Mouse (Mus musculus) liver, embryonic 11.5 days (tissue): ENCODE data around the gene Dnhd1. TPM values are rescaled to one million over a fixed set of nuclear protein-coding genes. Genes with fewer than 3 reads are reported as not detected.

Experiments
- ATAC-seq: fragments of 200-750 bp; cut with Nextera tagmentation; replicated peaks from 2 replicates; pipeline ENCODE4 v1.8.0; 2017; ENCODE audit warnings: moderate number of reproducible peaks, mild to moderate bottlenecking, moderate TSS enrichment, moderate library complexity; ENCODE audit not compliant: low FRiP score
- DNase-seq: peaks from one replicate; pipeline ENCODE4 v3.0.0-alpha.2; 2017; ENCODE audit warnings: low spot score
- H3K27ac ChIP-seq: fragments of 300-500 bp; sonication (generic); 2 replicates; pipeline ENCODE4 v1.5.1; 2014; ENCODE audit warnings: mild to moderate bottlenecking, low read depth, low read length, control low read depth
- H3K27me3 ChIP-seq: fragments of 300-500 bp; sonication (generic); replicated peaks from 2 replicates; pipeline ENCODE4 v1.6.1; 2014; ENCODE audit warnings: low read length, mixed read lengths; ENCODE audit not compliant: control insufficient read depth, insufficient read depth
- H3K36me3 ChIP-seq: fragments of 300-500 bp; sonication (generic); 2 replicates; pipeline ENCODE4 v1.6.1; 2014; ENCODE audit warnings: mild to moderate bottlenecking, low read length, moderate library complexity, mixed read lengths; ENCODE audit not compliant: control insufficient read depth, insufficient read depth
- H3K4me1 ChIP-seq: fragments of 300-500 bp; sonication (generic); replicated peaks from 2 replicates; pipeline ENCODE4 v1.6.1; 2014; ENCODE audit warnings: low read length, mixed read lengths; ENCODE audit not compliant: control insufficient read depth, insufficient read depth
- H3K4me2 ChIP-seq: fragments of 300-500 bp; sonication (generic); 2 replicates; pipeline ENCODE4 v1.6.1; 2014; ENCODE audit warnings: mild to moderate bottlenecking, control low read depth, moderate library complexity
- H3K4me3 ChIP-seq: fragments of 300-500 bp; sonication (generic); 2 replicates; pipeline ENCODE4 v1.5.1; 2014; ENCODE audit warnings: low read depth, low read length, control low read depth
- H3K9ac ChIP-seq: fragments of 300-500 bp; sonication (generic); 2 replicates; pipeline ENCODE4 v1.6.1; 2014; ENCODE audit warnings: low read depth, low read length, control low read depth
- H3K9me3 ChIP-seq: fragments of 300-500 bp; sonication (generic); 2 replicates; pipeline ENCODE4 v1.6.1; 2016; ENCODE audit warnings: low read length, inconsistent platforms, mixed read lengths; ENCODE audit not compliant: control insufficient read depth
- WGBS: fragments of 180-500 bp; shearing (Covaris S2); extraction: QIAGEN DNeasy Blood & Tissue Kit; methylation state at CpG from one replicate; pipeline ENCODE4 v1.1.7; 2014; 5-methylcytosine and 5-hydroxymethylcytosine counted together
- polyA plus RNA-seq: library from polyadenylated mRNA; unstranded; fragments of >200 nt; fragmentation: Nextera tagmentation; extraction: Ambion mirVana; gene quantifications from 2 replicates; pipeline ENCODE4 v1.2.1, GENCODE M21; 2014

The Dnhd1 gene
- 0.30 and 0.61 TPM in 2 replicates for polyA plus RNA-seq

DNA sequence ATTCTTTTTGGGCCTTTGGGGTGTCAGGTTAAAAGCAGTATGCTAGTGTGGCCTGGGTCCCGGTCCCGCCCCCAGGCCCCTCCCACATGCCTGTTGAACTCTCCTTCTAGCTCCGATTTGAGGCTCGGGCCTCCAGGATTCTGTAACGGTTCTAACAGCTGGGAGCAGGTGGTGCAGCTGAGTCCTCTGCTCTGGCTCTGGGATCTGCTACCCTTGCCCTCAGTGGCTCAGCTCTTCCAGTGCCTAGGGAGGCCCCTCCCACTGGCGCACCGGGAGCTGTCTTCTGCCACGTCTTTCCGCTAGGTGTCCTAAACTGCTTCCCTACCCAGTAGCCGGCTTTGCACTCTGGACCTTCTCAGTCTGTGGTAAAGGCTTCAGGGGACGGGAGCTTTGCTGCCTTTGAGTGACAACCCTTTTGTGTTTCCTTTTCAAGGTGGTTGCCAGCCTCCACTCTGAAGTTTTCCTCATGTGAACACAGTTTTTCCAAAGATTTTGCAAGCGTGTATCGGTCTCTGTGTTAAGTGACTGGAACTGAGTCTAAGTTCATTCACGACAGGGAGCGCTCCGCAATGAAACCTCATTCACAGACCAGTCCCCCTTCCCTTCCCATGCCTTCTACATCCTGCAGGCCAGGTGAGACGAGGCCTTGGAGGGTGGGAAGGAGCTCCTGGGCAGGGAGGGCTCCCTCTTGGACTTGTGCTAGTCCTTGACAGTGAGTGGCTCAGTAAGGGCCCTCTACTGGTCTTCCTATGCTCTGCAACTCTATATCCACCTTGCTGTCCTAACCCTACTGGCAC lies at the start of gene Dnhd1:
Dnhd1 (plus strand) TSS at position 189 of the 797 bp plus-strand sequence.
- WGBS = 3% methylated on average over 17 of the region's 17 CpGs
- no peaks in the 10 kb centered on the region for H3K27me3 ChIP-seq

DNA sequence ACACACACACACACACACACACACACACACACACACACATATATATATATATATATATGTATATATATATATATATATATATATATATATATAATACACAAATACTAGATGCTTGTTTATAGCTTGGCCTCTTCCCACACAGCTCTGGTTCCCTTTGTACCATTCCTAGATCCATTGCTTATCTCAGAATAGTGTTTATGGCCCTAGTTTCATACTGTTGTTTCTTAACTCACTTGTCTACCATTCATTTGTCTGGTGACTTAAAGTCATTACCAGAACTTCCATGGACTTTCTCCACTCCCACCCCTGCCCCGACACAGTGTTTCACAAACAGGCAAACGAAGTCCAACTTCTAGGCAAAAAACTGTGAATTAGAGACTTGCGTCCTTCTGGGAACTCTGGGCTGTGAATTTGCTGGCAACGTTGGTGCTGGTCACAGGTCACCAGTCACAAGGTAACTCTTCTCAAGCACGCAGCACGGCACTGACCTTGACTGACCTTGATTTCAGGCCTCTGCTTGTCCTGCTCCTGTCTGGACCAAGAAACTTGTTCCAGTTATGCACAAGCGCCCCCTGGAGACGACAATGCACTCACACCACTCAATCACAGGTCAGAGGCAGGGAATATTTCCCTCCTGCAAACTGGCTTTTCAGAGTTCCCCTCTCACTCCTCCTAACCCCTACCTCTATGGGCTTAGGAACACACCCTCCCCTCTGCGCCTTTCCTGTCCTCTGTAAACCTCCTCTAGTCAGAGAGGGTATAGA lies 47.6 kb upstream of the Dnhd1 start:
- 34% methylated on average over 9 of the region's 9 CpGs for WGBS

More for the DNA sequence above, at the start of gene Dnhd1:
- H3K36me3 ChIP-seq = no peaks in the 10 kb centered on the region
- H3K9me3 ChIP-seq = no peaks in the 10 kb centered on the region
- peak within 1 kb of the TSS; percentile 38 for H3K27ac ChIP-seq
- peak within 1 kb of the TSS; percentile 60 for H3K9ac ChIP-seq
- ATAC-seq = peak; percentile 95
- H3K4me3 ChIP-seq = peak within 1 kb of the TSS; percentile 56
- peak within 1 kb of the TSS; percentile 88 for H3K4me2 ChIP-seq
- peak; percentile 80 for DNase-seq
- H3K4me1 ChIP-seq = peaks cover 3% of the 10 kb centered on the region; the same call in 1 of the 2 replicates

DNA sequence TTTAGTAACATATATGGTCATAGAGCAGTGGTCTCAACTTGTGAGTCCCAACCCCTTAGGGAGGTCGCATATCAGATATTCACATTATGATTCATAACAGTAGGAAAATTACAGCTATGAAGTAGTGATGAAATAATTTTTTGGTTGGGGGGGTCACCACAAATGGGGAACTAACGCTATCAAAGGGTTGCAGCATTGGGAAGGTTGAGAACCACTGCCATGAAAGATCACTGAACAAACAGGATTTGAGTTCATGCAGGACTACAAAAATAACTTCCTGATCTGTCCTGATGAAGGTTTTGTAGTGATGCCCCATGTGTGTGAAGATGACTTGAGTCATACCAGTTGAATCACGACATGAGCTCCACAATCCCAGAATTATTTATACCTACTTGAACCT lies 42.2 kb upstream of the Dnhd1 start:
- 73% methylated on average over 3 of the region's 3 CpGs for WGBS
- no peak for ATAC-seq
- no peak for DNase-seq

More for the DNA sequence above, 47.6 kb upstream of the Dnhd1 start:
- H3K36me3 ChIP-seq = no peaks in the 10 kb centered on the region
- H3K4me1 ChIP-seq = no peaks in the 10 kb centered on the region
- ATAC-seq (peak; percentile 68), DNase-seq (peak; percentile 52)
- no peak overlapping the region for H3K9ac ChIP-seq
- H3K9me3 ChIP-seq = no peaks in the 10 kb centered on the region
- no peak overlapping the region for H3K27ac ChIP-seq
- H3K4me3 ChIP-seq = no peak overlapping the region
- no peak overlapping the region for H3K4me2 ChIP-seq
- no peaks in the 10 kb centered on the region for H3K27me3 ChIP-seq

DNA sequence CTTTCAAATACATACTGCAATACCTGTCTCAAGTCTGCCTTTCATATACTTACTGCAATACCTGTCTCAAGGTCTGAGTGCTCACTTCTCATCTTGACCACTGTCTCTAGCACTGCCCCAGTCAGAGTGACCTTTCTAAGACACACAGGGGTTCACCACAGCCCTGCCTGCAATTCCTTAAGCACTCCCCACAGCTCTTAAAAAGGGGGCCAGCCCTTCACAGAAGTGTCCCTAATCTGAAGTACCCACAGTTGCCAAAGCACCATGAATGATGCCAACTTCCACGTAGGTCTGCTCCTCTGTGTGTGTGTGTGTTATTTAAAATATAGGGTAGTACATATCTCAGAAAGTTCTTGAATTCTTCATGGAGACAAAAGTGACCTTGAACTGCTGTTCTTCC lies 38.9 kb upstream of the Dnhd1 start:
- no peaks in the 10 kb centered on the region for H3K4me1 ChIP-seq
- peaks cover 12% of the 10 kb centered on the region for H3K36me3 ChIP-seq
- no peaks in the 10 kb centered on the region for H3K27me3 ChIP-seq
- 90% methylated on average over 1 of the region's 1 CpGs for WGBS
- H3K9me3 ChIP-seq = no peaks in the 10 kb centered on the region
- H3K4me2 ChIP-seq = no peak overlapping the region
- DNase-seq (no peak), ATAC-seq (no peak)
- H3K9ac ChIP-seq = no peak overlapping the region
- H3K27ac ChIP-seq = no peak overlapping the region
- no peak overlapping the region for H3K4me3 ChIP-seq

More for the DNA sequence above, 42.2 kb upstream of the Dnhd1 start:
- H3K9me3 ChIP-seq = no peaks in the 10 kb centered on the region
- no peak overlapping the region for H3K4me3 ChIP-seq
- H3K36me3 ChIP-seq = peaks cover 10% of the 10 kb centered on the region
- no peak overlapping the region for H3K9ac ChIP-seq
- H3K27me3 ChIP-seq = no peaks in the 10 kb centered on the region
- H3K4me1 ChIP-seq = no peaks in the 10 kb centered on the region
- H3K4me2 ChIP-seq = no peak overlapping the region
- H3K27ac ChIP-seq = no peak overlapping the region

DNA sequence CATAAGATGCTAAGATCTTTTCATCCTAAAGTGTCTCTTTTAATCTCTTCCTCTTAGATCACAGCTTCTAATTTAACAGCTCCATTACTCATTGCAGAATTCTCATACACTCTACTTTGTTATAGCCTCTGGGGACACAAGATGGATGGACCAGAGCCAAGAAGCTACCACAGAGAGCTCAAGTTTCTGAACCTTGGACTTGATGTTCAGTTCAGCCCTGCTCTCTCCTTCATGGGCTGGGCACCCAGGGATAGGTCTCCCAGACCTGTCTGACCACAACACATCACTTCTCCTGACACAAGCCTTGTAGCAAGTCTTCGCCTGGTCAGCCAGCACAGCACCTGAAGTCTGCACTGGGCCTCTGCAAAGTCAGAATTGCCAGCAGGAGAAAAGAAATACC lies 36.2 kb upstream of the Dnhd1 start:
- DNase-seq = no peak
- H3K36me3 ChIP-seq = peaks cover 24% of the 10 kb centered on the region
- ATAC-seq = no peak
- no peaks in the 10 kb centered on the region for H3K4me1 ChIP-seq
- WGBS = 79% methylated on average over 1 of the region's 1 CpGs
- H3K4me2 ChIP-seq = no peak overlapping the region
- no peaks in the 10 kb centered on the region for H3K9me3 ChIP-seq
- no peak overlapping the region for H3K4me3 ChIP-seq
- H3K27me3 ChIP-seq = no peaks in the 10 kb centered on the region
- H3K9ac ChIP-seq = no peak overlapping the region
- no peak overlapping the region for H3K27ac ChIP-seq

DNA sequence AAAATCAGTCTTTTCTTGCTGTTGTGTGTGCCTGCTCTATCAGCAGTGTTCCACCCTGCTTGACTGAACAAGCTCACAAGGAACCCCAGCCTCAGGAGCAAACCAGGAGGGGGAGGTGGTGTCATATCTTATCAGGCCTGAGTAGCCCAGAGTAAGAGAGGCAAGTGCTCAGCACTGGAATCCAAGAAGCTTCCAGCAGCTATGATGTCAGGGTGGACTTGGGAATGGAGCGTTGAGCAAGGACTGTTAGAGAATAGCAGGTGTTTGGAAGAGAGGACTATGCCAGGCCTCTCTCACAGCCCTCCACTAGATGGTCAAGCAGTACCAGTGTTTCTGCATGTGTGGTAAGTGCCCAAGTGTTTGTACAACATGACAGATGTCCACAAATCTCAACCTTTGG lies 34.9 kb upstream of the Dnhd1 start:
- H3K36me3 ChIP-seq = peaks cover 21% of the 10 kb centered on the region
- WGBS = 83% methylated on average over 1 of the region's 1 CpGs
- no peak overlapping the region for H3K9ac ChIP-seq
- H3K4me2 ChIP-seq = no peak overlapping the region
- DNase-seq = no peak
- no peaks in the 10 kb centered on the region for H3K4me1 ChIP-seq
- H3K27ac ChIP-seq = no peak overlapping the region
- H3K4me3 ChIP-seq = no peak overlapping the region
- H3K27me3 ChIP-seq = no peaks in the 10 kb centered on the region
- no peak for ATAC-seq
- no peaks in the 10 kb centered on the region for H3K9me3 ChIP-seq

DNA sequence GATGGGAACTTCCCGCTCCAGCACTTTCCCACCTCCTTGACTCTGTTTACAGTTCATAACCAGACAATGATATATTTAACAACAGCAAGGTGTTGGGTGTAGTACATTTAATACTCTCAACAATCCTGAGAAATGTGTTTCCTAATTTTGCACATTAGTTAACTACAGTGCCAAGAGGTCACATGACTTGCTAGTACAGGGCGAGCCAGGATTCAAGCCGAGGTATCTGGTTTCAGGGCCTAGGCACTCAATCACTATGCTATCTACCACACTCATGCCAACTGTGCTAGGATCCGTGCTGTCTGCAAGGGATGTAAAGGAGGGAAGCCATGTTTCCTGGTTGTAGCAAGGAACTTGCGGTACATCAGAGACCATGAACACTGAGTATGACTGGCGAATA lies 34.1 kb upstream of the Dnhd1 start:
- no peak overlapping the region for H3K4me3 ChIP-seq
- H3K4me2 ChIP-seq = no peak overlapping the region
- ATAC-seq (no peak), DNase-seq (no peak)
- no peaks in the 10 kb centered on the region for H3K27me3 ChIP-seq
- H3K9me3 ChIP-seq = no peaks in the 10 kb centered on the region
- H3K4me1 ChIP-seq = no peaks in the 10 kb centered on the region
- peaks cover 14% of the 10 kb centered on the region; the same call in 1 of the 2 replicates for H3K36me3 ChIP-seq
- 71% methylated on average over 6 of the region's 6 CpGs for WGBS
- no peak overlapping the region for H3K9ac ChIP-seq
- H3K27ac ChIP-seq = no peak overlapping the region

DNA sequence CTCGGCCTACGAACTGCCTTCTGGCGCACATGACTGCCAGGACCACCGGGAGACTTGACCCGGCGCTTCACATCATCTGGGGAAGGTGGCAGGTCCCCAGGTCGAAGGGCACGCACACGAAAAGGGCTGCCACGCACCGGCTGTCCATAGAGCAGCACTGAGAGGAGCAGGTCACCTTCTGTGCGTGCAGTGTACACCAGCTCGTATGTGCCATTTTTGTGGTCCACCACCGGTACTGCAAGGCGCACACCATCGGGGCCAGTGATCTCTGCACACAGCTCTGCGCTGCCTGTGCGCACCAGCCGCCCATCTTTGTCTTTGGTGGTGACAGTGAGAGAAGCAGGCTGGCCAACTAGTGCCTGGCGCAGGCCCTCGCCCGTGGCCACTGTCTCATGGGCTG lies 32.8 kb upstream of the Dnhd1 start:
- no peaks in the 10 kb centered on the region for H3K4me1 ChIP-seq
- H3K27me3 ChIP-seq = no peaks in the 10 kb centered on the region
- ATAC-seq (no peak), DNase-seq (no peak)
- no peak overlapping the region for H3K4me3 ChIP-seq
- H3K27ac ChIP-seq = no peak overlapping the region
- 94% methylated on average over 22 of the region's 22 CpGs for WGBS
- H3K4me2 ChIP-seq = no peak overlapping the region
- H3K36me3 ChIP-seq = peaks cover 14% of the 10 kb centered on the region; the same call in 1 of the 2 replicates
- H3K9me3 ChIP-seq = no peaks in the 10 kb centered on the region
- H3K9ac ChIP-seq = no peak overlapping the region
